Mouse (Mus musculus) 3134 (cell line): ENCODE data around the gene Mrps15.

Experiments
- DNase-seq: peaks from one replicate; pipeline ENCODE4 v3.0.0-alpha.2; 2011; ENCODE audit warnings: low spot score; ENCODE audit not compliant: insufficient read length; ENCODE audit errors: extremely low read depth

The Mrps15 gene

GRCm38 (mm10) chr4:126046851-126047585 is at the start of gene Mrps15:
Gene Mrps15 (plus strand): TSS chr4:126046925.
- peak; percentile 86 for DNase-seq

- no peak for DNase-seq
These were observed 48.9 kb upstream of the Mrps15 start for GRCm38 (mm10) chr4:125997826-125998225.

GRCm38 (mm10) chr4:126001311-126002199 is 45.2 kb upstream of the Mrps15 start:
- DNase-seq, result peak; percentile 59

GRCm38 (mm10) chr4:126017676-126018332 is 28.9 kb upstream of the Mrps15 start:
- no peak for DNase-seq

GRCm38 (mm10) chr4:126018966-126019538 is 27.7 kb upstream of the Mrps15 start:
- DNase-seq, result no peak

- no peak for DNase-seq
These were observed 22.3 kb upstream of the Mrps15 start, which contains the start of gene Csf3r for GRCm38 (mm10) chr4:126024303-126024900. Gene Csf3r (plus strand): TSS chr4:126024550.

GRCm38 (mm10) chr4:126025801-126026200 is 20.9 kb upstream of the Mrps15 start:
- no peak for DNase-seq

- DNase-seq, result no peak
These were observed 18.7 kb upstream of the Mrps15 start for GRCm38 (mm10) chr4:126027980-126028379.

- no peak for DNase-seq
These were observed 17.7 kb upstream of the Mrps15 start for GRCm38 (mm10) chr4:126029042-126029441.

GRCm38 (mm10) chr4:126030705-126031104 is 16.0 kb upstream of the Mrps15 start:
- no peak for DNase-seq

GRCm38 (mm10) chr4:126035413-126035812 is 11.3 kb upstream of the Mrps15 start:
- DNase-seq, result no peak

- DNase-seq, result no peak
These were observed 4.9 kb downstream of the Mrps15 start for GRCm38 (mm10) chr4:126051617-126052016.

GRCm38 (mm10) chr4:126057207-126058133 is 10.7 kb downstream of the Mrps15 start:
- no peak for DNase-seq

GRCm38 (mm10) chr4:126058134-126058996 is 11.6 kb downstream of the Mrps15 start, which contains the start of gene Oscp1:
Gene Oscp1 (plus strand): TSS chr4:126058565.
- peak; percentile 81 for DNase-seq

- no peak for DNase-seq
These were observed 12.3 kb downstream of the Mrps15 start for GRCm38 (mm10) chr4:126058997-126059362.

GRCm38 (mm10) chr4:126062856-126063255 is 16.1 kb downstream of the Mrps15 start:
- no peak for DNase-seq

GRCm38 (mm10) chr4:126065241-126065640 is 18.5 kb downstream of the Mrps15 start:
- no peak for DNase-seq

GRCm38 (mm10) chr4:126067401-126068077 is 20.8 kb downstream of the Mrps15 start:
- DNase-seq, result no peak
